Mouse (Mus musculus) liver, adult 2 months (tissue): ENCODE results near the gene Olfr654.

ENCODE experiments used
- CTCF ChIP-seq: fragments of 200-500 bp; IDR thresholded peaks from 2 replicates; pipeline ENCODE4 v1.5.1; 2011; ENCODE audit warnings: low read depth, low read length, control low read depth
- POLR2A ChIP-seq: fragments of 200-500 bp; IDR thresholded peaks from 2 replicates; pipeline ENCODE4 v1.6.1; 2011; ENCODE audit warnings: low read length, control low read depth; ENCODE audit not compliant: insufficient read depth; ENCODE audit errors: extremely low read depth

- TF ChIP-seq CTCF = no peak
- TF ChIP-seq POLR2A = no peak
Measured at GRCm38 (mm10) chr7:104601679-104602078, 14.9 kb downstream of the Olfr654 start, which contains the start of gene Olfr655.
